Mouse (Mus musculus) CD4-positive, CD25-positive, alpha-beta regulatory T cell, adult 2 months (primary cell): ENCODE measurements at regions not wholly inside any gene's neighbourhood (a gene's known extent, or its start where the extent isn't known, plus 50 kb on each side); places are given as distances from the start of the nearest gene placed in this dataset.

Source experiments
- DNase-seq: peaks from one replicate; pipeline ENCODE4 v3.0.0-alpha.2; 2012; ENCODE audit warnings: low read depth, low spot score

DNA sequence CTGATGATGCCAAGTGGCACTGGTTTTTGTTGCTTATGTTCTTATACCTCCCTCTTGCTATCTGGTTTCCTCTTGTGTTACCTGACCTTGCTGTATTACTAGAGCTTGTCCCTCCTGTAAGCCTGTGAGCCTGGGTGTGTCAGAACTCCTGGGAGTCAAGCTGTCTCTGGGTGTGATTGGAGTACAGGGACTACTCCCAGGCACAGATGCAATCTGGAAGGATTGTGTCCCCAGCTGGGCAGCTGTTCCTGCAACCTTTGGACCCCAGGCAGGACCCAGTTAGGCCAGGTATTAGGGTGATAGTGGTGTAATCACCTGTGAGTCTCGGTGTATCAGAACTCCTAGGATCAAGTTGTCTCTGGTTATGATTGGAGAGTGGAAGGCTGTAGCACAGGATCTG is 97.4 kb upstream of the Dock11 start:
- no peak for DNase-seq

GRCm38 (mm10) chrX:35813206-35813605 is 75.4 kb upstream of the Dock11 start:
- peak; percentile 56 for DNase-seq

- DNase-seq: peak; percentile 61
These were observed 54.2 kb upstream of the Dock11 start for GRCm38 (mm10) chrX:35834411-35834810.

DNA sequence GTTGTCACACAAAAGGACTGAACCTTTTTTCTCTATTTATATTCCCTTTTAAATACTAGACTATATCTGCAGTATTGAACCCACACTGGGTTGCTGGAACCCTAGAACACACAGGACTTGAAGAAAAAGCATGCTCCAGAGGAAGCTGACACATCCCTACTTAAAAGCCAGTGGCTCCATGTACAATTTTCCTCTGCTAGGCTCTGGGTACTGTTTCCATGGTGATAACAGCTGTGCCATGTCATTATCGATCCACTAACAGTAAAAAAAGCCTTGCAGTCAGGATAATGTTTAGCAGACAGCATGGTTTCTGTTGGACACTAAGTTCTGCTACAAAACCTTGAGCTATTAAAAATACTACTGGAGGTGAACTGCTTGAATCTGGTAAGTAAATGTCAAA is 50.6 kb upstream of the Dock11 start:
- DNase-seq: no peak
